Mouse (Mus musculus) kidney, adult 2 months (tissue): ENCODE measurements around the gene Tbc1d9. TPM values are rescaled to one million over a fixed set of nuclear protein-coding genes. Genes with fewer than 3 reads are reported as not detected.
A peak's percentile ranks its signal among the peaks of the same experiment; 100 is the strongest.

Experiments
- DNase-seq: peaks from one replicate; pipeline ENCODE4 v3.0.0; 2021
- H3K27ac ChIP-seq: fragments of 200-500 bp; 2 replicates; pipeline ENCODE4 v1.5.1; 2012; ENCODE audit warnings: low read depth, low read length, control low read depth, inconsistent platforms; ENCODE audit not compliant: insufficient read depth
- H3K27me3 ChIP-seq: fragments of 200-500 bp; replicated peaks from 2 replicates; pipeline ENCODE4 v1.6.1; 2012; ENCODE audit warnings: mild to moderate bottlenecking, moderate library complexity, low read length, inconsistent platforms; ENCODE audit not compliant: control insufficient read depth, insufficient read depth
- H3K36me3 ChIP-seq: fragments of 200-500 bp; 2 replicates; pipeline ENCODE4 v1.6.1; 2012; ENCODE audit warnings: mild to moderate bottlenecking, moderate library complexity, low read length, inconsistent platforms; ENCODE audit not compliant: control insufficient read depth, insufficient read depth
- H3K4me1 ChIP-seq: fragments of 200-500 bp; 2 replicates; pipeline ENCODE4 v1.6.1; 2011; ENCODE audit warnings: low read length; ENCODE audit not compliant: control insufficient read depth, insufficient read depth
- H3K4me3 ChIP-seq: fragments of 200-500 bp; 2 replicates; pipeline ENCODE4 v1.5.1; 2011; ENCODE audit warnings: mild to moderate bottlenecking, low read depth, low read length, control low read depth; ENCODE audit not compliant: insufficient read depth
- CTCF ChIP-seq: fragments of 200-500 bp; conservative IDR thresholded peaks from 2 replicates; pipeline ENCODE4 v1.5.1; 2011; ENCODE audit warnings: low read depth, mild to moderate bottlenecking, control low read depth, low read length, moderate library complexity, mixed read lengths; ENCODE audit not compliant: insufficient read depth, insufficient read length
- POLR2A ChIP-seq: fragments of 200-500 bp; IDR thresholded peaks from one replicate; pipeline ENCODE4 v1.6.1; 2011; ENCODE audit warnings: low read depth, low read length, control low read depth
- WGBS: fragments of 180-500 bp; shearing (Covaris S2); methylation state at CpG from one replicate; pipeline ENCODE4 v1.1.7; 2018; 5-methylcytosine and 5-hydroxymethylcytosine counted together
- polyA plus RNA-seq: library from polyadenylated mRNA; depleted of rRNA; stranded (reverse); fragments of >200 nt; gene quantifications from 2 replicates; pipeline ENCODE4 v1.2.3, GENCODE M21; 2012

The Tbc1d9 gene
- polyA plus RNA-seq, 1 experiment = 3.8 TPM

DNA sequence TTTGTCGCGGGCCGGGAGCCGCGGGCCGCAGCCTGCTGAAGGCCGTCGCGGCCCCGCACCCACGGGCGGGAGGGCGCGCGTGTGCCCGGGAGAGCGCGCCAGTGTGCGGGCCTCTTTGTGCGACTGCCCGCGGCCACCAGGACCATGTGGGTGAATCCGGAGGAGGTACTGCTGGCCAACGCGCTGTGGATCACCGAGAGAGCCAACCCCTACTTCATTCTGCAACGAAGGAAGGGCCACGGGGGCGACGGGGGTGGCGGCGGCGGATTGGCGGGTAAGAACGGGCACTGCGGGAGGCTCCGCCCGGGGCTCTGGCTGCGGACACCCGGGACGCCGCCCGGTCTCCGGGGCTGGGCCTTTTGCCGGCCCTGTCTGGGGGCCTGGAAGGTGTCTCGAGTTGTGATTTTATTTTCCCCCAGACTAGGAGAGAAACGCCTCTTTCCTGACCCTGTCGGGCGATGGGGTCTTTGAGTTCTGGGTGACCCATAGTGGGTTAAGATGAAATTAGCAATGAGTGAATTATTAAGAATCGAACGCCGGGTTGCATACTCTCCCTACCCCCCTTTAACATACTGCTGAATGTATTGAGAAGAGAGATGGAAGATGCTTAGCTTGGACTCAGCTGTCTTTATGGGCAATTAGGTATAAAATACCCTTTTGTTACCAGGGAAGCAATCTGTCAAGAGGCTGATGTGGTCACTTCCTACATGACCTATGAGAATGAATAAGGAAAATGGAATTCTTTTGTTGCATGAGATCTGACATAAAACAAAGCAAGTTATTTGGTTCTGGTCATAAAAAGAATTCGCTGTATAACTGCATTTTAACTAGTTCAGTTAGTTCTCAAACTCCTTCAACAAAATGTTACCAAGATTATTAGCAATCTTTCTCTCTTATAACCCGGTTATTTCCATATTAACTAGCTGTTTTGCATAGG, 1.0 kb downstream of the Tbc1d9 start, which contains the start of gene Gm10645:
TSS of gene Gm10645 (minus strand) at position 240 of the 937 bp plus-strand sequence.
- Histone ChIP-seq H3K4me3 (peak within 1 kb of the TSS; percentile 56), H3K27me3 (no peaks in the 10 kb centered on the region), H3K27ac (peak within 1 kb of the TSS; percentile 37; the same call in 1 of the 2 replicates), H3K4me1 (no peaks in the 10 kb centered on the region; the same call in 1 of the 2 replicates), H3K36me3 (no peaks in the 10 kb centered on the region)
- TF ChIP-seq CTCF = no peak
- TF ChIP-seq POLR2A = no peak
- 5% methylated on average over 54 of the region's 54 CpGs for WGBS
- peak; percentile 22 for DNase-seq

DNA sequence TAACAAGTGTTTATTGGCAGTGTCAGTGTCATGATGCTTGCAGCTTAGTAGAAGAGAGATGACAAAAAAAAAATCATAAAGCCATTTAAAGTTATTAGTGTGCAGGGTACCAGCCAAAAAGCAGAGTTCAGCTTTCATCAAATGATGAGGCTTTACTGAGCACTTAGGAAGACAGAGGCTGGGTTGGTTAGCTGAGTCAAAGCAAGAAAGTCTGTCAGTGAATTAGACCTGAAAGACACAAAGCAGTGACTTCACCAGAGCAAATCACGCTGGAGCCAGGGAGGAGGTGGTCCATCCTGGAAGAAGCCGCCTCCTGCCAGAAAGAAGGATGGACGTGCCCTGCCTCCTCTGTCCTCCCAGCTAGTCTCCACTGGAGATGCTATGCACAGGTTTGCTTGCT, 2.8 kb downstream of the Tbc1d9 start:
- 85% methylated on average over 3 of the region's 3 CpGs for WGBS
- Histone ChIP-seq H3K4me1 (no peaks in the 10 kb centered on the region; the same call in 1 of the 2 replicates), H3K4me3 (no peak overlapping the region), H3K27ac (no peak overlapping the region), H3K27me3 (no peaks in the 10 kb centered on the region), H3K36me3 (no peaks in the 10 kb centered on the region)
- no peak for DNase-seq
- TF ChIP-seq CTCF (no peak), POLR2A (no peak)

- 84% methylated on average over 3 of the region's 3 CpGs for WGBS
- H3K4me1 ChIP-seq = no peaks in the 10 kb centered on the region; the same call in 1 of the 2 replicates
- H3K27ac ChIP-seq = no peak overlapping the region
- no peak for TF ChIP-seq CTCF
- TF ChIP-seq POLR2A = no peak
- H3K27me3 ChIP-seq = no peaks in the 10 kb centered on the region
- DNase-seq = no peak
- no peaks in the 10 kb centered on the region for H3K36me3 ChIP-seq
- no peak overlapping the region for H3K4me3 ChIP-seq
These were observed 4.0 kb downstream of the Tbc1d9 start for GRCm38 (mm10) chr8:83169127-83169526.

DNA sequence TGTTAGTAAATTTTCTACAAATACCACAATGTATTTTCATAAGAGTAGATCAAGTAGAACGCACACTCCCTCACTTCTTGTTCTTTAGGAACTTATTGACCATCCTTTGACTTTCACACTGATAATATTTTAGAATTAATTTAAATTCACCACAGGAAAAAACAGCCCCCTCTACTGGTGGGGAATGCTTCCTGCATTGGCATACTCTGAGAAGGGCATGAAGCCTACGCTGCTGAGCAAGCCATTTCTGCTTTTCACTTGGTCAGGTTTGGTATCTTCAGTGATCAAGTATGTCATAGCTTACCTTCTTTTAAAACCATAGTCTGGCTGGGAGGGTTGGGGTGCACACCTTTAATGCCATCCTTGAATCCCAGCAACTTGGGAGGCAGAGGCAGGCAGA, 4.6 kb downstream of the Tbc1d9 start:
- no peak overlapping the region for H3K27ac ChIP-seq
- TF ChIP-seq POLR2A (no peak), CTCF (0 out of 2 replicates have a peak, but pooled peaks have one; percentile 24)
- no peak overlapping the region for H3K4me3 ChIP-seq
- 92% methylated on average over 2 of the region's 2 CpGs for WGBS
- no peak for DNase-seq
- no peaks in the 10 kb centered on the region for H3K36me3 ChIP-seq
- H3K27me3 ChIP-seq = no peaks in the 10 kb centered on the region
- H3K4me1 ChIP-seq = no peaks in the 10 kb centered on the region

- TF ChIP-seq POLR2A (no peak), CTCF (no peak)
- no peak for DNase-seq
- no peaks in the 10 kb centered on the region for H3K27me3 ChIP-seq
- no peaks in the 10 kb centered on the region for H3K4me1 ChIP-seq
- no peak overlapping the region for H3K27ac ChIP-seq
- H3K4me3 ChIP-seq = no peak overlapping the region
- no peaks in the 10 kb centered on the region for H3K36me3 ChIP-seq
- WGBS = 47% methylated on average over 6 of the region's 6 CpGs
These were observed 5.7 kb downstream of the Tbc1d9 start for GRCm38 (mm10) chr8:83170894-83171293.

GRCm38 (mm10) chr8:83175680-83176079, 10.5 kb downstream of the Tbc1d9 start:
- H3K4me1 ChIP-seq = no peaks in the 10 kb centered on the region
- no peak overlapping the region for H3K27ac ChIP-seq
- no peaks in the 10 kb centered on the region for H3K27me3 ChIP-seq
- no peaks in the 10 kb centered on the region for H3K36me3 ChIP-seq
- no peak overlapping the region for H3K4me3 ChIP-seq
- WGBS = 79% methylated on average over 10 of the region's 10 CpGs
- TF ChIP-seq POLR2A (no peak), CTCF (no peak)
- no peak for DNase-seq

DNA sequence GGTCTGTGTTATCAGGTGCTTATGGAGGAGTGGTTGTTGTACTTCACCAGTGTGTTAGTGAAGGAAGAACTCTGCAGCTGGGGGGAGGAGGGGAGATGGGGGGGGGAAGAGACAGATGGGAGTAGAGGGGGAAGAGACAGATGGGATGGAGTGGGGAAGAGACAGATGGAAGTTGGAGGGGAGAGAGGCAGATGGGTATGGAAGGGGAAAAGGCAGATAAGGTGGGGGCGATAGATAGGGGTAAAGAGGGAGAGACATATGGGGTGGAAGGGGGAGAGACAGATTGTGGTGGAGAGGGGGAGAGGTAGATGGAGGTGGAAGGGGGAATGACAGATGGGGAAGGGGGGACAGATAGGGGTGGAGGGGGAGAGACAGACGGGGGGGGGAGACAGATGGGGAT, 11.6 kb downstream of the Tbc1d9 start:
- no peak overlapping the region for H3K4me3 ChIP-seq
- H3K27me3 ChIP-seq = no peaks in the 10 kb centered on the region
- DNase-seq = no peak
- no peaks in the 10 kb centered on the region; the same call in 1 of the 2 replicates for H3K4me1 ChIP-seq
- H3K36me3 ChIP-seq = no peaks in the 10 kb centered on the region
- TF ChIP-seq POLR2A (no peak), CTCF (no peak)
- WGBS = 75% methylated on average over 2 of the region's 2 CpGs
- H3K27ac ChIP-seq = no peak overlapping the region
